Comparison of ENCODE assay signal across 7 mouse cellular contexts in genomic region chr5:3341931-3342770, GRCm38 (mm10). TPM values are rescaled to one million over a fixed set of nuclear protein-coding genes. Genes with fewer than 3 reads are reported as not detected.
DNase-seq lines count a peak whose midpoint lies in the region; ATAC-seq lines count a peak whose summit lies in the region.

No protein-coding gene starts in this region.

- peak; percentile 54 for ATAC-seq in intestine, embryonic 14.5 days (replicated peaks; ENCODE audit: low FRiP score, low TSS enrichment, low read depth)
- ATAC-seq in limb, embryonic 15.5 days (ENCODE audit: insufficient number of reproducible peaks, low FRiP score, low TSS enrichment, low read depth) = peak; percentile 62
- ATAC-seq in midbrain, embryonic 16.5 days = peak; percentile 42

- peak overlapping the region; percentile 88 for H3K27ac ChIP-seq in intestine, embryonic 14.5 days (ENCODE audit: low read depth)
- peak overlapping the region; percentile 87 for H3K27ac ChIP-seq in limb, embryonic 15.5 days
- peak overlapping the region; percentile 42; the same call in 1 of the 2 replicates for H3K27ac ChIP-seq in midbrain, embryonic 16.5 days (ENCODE audit: low read length)

- H3K4me1 ChIP-seq in intestine, embryonic 14.5 days (replicated peaks; ENCODE audit: control insufficient read depth, insufficient read depth, low read length) = peaks cover 4% of the 10 kb centered on the region; the same call in 1 of the 2 replicates
- H3K4me1 ChIP-seq in limb, embryonic 15.5 days = peaks cover 12% of the 10 kb centered on the region
- H3K4me1 ChIP-seq in midbrain, embryonic 16.5 days (ENCODE audit: control insufficient read depth, insufficient read depth, low read length) = peaks cover 25% of the 10 kb centered on the region

- H3K9me3 ChIP-seq in intestine, embryonic 14.5 days (ENCODE audit: control insufficient read depth, low read length) = no peaks in the 10 kb centered on the region
- H3K9me3 ChIP-seq in limb, embryonic 15.5 days = no peaks in the 10 kb centered on the region
- no peaks in the 10 kb centered on the region for H3K9me3 ChIP-seq in midbrain, embryonic 16.5 days (replicated peaks; ENCODE audit: control insufficient read depth, low read length, poor library complexity, severe bottlenecking)

- no peaks in the 10 kb centered on the region for H3K36me3 ChIP-seq in intestine, embryonic 14.5 days (ENCODE audit: control insufficient read depth, insufficient read depth, low read length)
- H3K36me3 ChIP-seq in limb, embryonic 15.5 days = no peaks in the 10 kb centered on the region
- no peaks in the 10 kb centered on the region for H3K36me3 ChIP-seq in midbrain, embryonic 16.5 days (ENCODE audit: control insufficient read depth, insufficient read depth, low read length)

- intact Hi-C loops in gastrocnemius, postnatal 14 days (cut with DNase I; ENCODE audit: low total_unique reads) = loop anchor here (2.0 kb wide), 1 partner anchor 173 kb away; no protein-coding TSS in a partner anchor

- DNase-seq in NIH3T3 (ENCODE audit: low read depth) = peak; percentile 63
- DNase-seq in cerebellum, adult 9-11 months = peak; percentile 10
- peak; percentile 28 for DNase-seq in gastrocnemius, postnatal 14 days
- peak; percentile 87 for DNase-seq in intestine, embryonic 14.5 days (ENCODE audit: low spot score)
- peak; percentile 48 to 52 for DNase-seq in spleen, postnatal 36 days (ENCODE audit: low spot score in 2 of 2)

- peak overlapping the region; percentile 85 for H3K4me2 ChIP-seq in intestine, embryonic 14.5 days (ENCODE audit: low read length)
- peak overlapping the region; percentile 97 for H3K4me2 ChIP-seq in limb, embryonic 15.5 days
- H3K4me2 ChIP-seq in midbrain, embryonic 16.5 days (ENCODE audit: low read length) = peak overlapping the region; percentile 95

- H3K4me3 ChIP-seq in intestine, embryonic 14.5 days (ENCODE audit: low read depth, low read length) = peak overlapping the region; percentile 65
- peak overlapping the region; percentile 71 for H3K4me3 ChIP-seq in limb, embryonic 15.5 days
- peak overlapping the region; percentile 56 for H3K4me3 ChIP-seq in midbrain, embryonic 16.5 days (ENCODE audit: low read depth, low read length)

- peak overlapping the region; percentile 79 for H3K9ac ChIP-seq in intestine, embryonic 14.5 days (ENCODE audit: low read length)
- H3K9ac ChIP-seq in limb, embryonic 15.5 days = peak overlapping the region; percentile 58
- H3K9ac ChIP-seq in midbrain, embryonic 16.5 days (ENCODE audit: low read depth, low read length) = peak overlapping the region; percentile 64

- WGBS in intestine, embryonic 14.5 days = under 1% methylated on average over 59 of the region's 60 CpGs
- under 1% methylated on average over 52 of the region's 60 CpGs for WGBS in limb, embryonic 15.5 days
- under 1% methylated on average over 59 of the region's 60 CpGs for WGBS in midbrain, embryonic 16.5 days

- no peaks in the 10 kb centered on the region for H3K27me3 ChIP-seq in intestine, embryonic 14.5 days (replicated peaks; ENCODE audit: control insufficient read depth, insufficient read depth, low read length)
- no peaks in the 10 kb centered on the region for H3K27me3 ChIP-seq in limb, embryonic 15.5 days
- peaks cover 5% of the 10 kb centered on the region for H3K27me3 ChIP-seq in midbrain, embryonic 16.5 days (ENCODE audit: control insufficient read depth, insufficient read depth, low read depth, low read length)

RNA-seq across cellular contexts. Expression of gene Cdk6, which starts 0.9 kb away (rescaled TPM):
- 1 to 10 TPM; 4.3 to 4.6 TPM for total RNA-seq in gastrocnemius, postnatal 14 days (2021)
- 39.6 and 41.3 TPM in 2 replicates for polyA plus RNA-seq in intestine, embryonic 14.5 days (2014; fragmentation: Nextera tagmentation; extraction: Ambion mirVana)
- polyA plus RNA-seq in limb, embryonic 15.5 days (2015; fragmentation: Nextera tagmentation; extraction: Ambion mirVana) = 24.7 and 28.4 TPM in 2 replicates
- 6.3 and 8.1 TPM in 2 replicates for polyA plus RNA-seq in midbrain, embryonic 16.5 days (2015; fragmentation: Nextera tagmentation; extraction: Ambion mirVana)

Comparison
In these comparisons a context has a peak if more than half of its experiments do, and no peak if none do; other contexts are left out.
1. Peak in every context shown above with its lines: DNase-seq, ATAC-seq, H3K4me3 ChIP-seq and H3K27ac ChIP-seq.
2. DNase-seq: peak in every context shown above with its lines; median percentile 87 in intestine, embryonic 14.5 days; 63 in NIH3T3; 50 in spleen, postnatal 36 days; 28 in gastrocnemius, postnatal 14 days; 10 in cerebellum, adult 9-11 months.